Mouse (Mus musculus) testis, postnatal 10 days (tissue): Measurements from ENCODE around the gene Gatad2a.

Experiments
- DNase-seq: peaks from one replicate; pipeline ENCODE4 v3.0.0; 2021; ENCODE audit warnings: low spot score

Gene Gatad2a

GRCm38 (mm10) chr8:69899876-69900275 is 96.3 kb downstream of the Gatad2a start:
- no peak for DNase-seq

DNA sequence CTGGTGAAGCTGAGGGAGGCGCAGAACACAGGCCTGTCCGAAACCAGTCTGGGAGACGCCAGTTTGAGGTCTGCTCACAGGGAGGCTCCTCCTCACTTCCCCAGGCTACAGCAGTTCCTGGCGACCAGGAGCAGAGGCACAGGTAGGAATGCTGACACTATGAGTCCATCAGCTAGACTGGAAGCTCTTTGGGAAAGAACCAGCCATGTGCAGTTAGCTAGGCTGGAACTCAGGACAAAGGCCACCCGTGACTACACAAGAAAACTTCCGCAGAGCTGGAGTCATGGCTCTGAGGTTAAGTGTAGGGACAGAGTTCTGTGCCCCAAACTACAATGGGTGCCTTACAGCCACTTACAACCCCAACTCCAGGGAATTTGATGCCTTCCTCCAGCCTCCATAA is 98.3 kb downstream of the Gatad2a start:
- DNase-seq = no peak

DNA sequence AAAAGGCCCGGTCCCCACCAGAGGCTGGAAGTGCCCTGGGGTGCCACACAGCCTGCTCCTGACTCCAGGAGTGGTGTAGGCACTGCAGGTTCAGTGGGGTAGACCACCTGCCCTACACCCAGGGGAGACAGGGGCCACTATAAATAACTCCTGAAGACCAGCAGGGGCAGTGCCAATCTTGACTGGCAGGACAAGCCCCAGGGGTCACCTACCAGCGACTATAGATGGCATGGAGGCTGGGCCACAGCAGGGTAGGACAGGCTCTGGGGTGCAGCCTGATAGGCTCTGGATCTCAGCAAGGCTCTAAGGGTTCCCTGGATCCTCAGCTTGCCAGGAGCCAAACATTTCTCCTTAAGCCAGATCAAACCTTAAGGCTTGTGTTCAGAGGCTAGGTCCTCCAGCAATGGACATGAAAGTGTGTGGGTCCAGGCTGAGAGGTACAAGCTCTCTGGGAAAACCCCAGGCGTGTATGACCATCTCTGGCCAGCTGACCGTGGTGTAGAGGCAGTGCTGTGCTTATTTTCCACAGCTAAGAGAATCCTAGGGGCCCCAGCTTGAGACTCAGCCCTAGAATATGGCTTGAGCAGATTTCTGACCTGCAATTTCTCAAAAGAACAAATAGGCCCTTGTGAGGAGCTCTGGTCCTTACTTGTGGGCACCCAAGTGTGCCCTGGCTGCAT is 100.3 kb downstream of the Gatad2a start:
- DNase-seq = no peak

- no peak for DNase-seq
Observed at GRCm38 (mm10) chr8:69894836-69895332, 101.3 kb downstream of the Gatad2a start.

GRCm38 (mm10) chr8:69893863-69894262 is 102.3 kb downstream of the Gatad2a start:
- peak; percentile 83 for DNase-seq

GRCm38 (mm10) chr8:69890813-69891241 is 105.4 kb downstream of the Gatad2a start:
- peak; percentile 69 for DNase-seq

DNA sequence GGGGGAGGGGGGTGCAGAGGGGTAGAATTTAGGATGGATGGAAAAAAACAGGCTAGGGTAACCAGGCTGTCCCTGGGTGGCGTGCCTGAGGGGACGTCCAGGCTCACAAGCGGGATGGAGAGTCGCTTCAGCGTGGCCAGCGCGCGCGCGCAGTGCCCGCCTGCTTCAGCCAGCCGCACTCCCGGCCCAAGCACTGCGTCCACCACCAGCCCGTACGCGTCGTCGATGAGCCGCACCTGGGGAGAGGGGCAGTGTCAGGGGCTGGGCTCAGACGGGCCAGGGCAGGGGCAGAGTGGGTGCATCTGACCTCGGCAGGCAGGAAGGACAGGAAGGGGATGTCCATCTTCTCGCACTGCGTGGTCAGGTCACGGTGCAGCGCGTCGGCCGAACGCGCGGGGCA is 107.3 kb downstream of the Gatad2a start:
- no peak for DNase-seq

DNA sequence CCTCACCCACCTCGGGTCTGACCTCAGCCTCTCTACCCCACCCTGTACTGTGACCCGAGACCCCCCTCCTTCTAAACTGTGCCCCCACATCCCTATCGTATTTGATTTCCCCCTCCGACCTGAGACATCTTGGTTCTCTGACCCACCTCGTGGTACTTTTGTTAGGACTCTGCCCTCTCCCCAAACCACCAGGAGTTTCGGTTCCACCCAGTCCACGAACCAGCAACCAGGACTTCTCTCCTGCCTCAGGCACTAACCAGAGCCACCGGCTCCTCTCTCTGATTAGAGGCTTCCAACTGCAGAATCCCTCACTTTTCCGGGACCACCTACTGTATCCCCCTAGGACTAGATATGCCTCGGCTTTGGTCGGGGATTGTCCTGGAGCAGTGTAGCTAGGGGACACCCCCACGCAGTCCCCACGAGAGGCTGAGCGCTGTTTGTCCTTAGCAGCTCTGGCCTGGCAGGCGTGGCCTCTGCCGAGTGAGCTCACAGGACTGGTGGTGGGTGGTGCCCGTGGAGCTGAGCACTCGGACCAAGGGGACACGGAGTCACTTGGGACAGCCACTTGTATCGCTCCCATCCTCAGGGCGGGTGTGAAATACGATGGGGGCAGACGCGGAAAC is 107.8 kb downstream of the Gatad2a start:
- no peak for DNase-seq

DNA sequence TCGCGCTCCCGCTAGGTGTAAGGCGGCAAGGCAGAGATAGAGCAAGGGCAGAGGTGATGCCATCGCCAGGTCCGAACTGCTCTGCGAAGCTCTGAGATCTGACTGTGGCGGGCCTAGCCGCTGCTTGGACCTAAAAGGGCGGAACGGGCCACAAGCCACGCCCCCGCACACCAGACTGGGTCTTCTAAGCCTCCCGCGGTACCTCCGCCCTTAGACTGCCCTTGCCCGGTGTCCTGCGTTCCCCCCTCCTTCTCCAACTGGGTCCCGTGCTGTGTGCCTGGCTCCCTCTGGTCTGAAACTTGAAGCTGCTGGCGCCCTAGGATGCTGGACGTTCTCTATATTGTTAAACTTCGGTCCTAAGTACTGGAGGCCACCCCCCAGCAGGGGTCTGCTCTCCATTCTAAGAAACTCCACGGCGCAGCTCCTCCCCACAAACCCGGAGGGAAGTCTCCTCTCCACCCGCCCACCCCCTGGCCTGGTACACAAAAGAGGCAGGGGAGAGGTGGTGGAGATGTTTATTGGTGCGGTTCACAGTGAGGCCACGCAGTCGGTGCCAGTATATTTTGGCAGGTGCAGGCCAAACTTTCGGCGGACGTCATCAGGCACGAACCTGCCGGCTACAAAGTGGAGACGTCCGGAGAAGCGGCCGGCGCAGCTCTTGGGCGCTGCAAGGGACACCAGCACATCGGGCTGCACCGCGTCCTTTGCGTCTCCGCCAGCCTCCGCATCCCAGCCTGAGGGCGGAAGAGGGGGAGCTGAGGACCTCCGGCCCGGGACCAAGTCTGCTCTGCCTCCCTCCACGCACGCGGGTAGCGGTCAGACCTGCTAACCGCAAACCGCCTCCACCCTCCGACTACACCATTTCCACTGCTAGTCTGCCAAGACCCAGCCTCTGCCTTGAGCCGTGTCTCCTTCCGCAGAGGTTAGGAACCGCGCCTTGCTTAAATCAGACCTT is 108.6 kb downstream of the Gatad2a start, which contains the start of gene Cilp2:
Gene Cilp2 (minus strand): TSS at position 399 of the 955 bp plus-strand sequence.
- no peak for DNase-seq

GRCm38 (mm10) chr8:69884141-69884540 is 112.0 kb downstream of the Gatad2a start:
- peak; percentile 42 for DNase-seq

DNA sequence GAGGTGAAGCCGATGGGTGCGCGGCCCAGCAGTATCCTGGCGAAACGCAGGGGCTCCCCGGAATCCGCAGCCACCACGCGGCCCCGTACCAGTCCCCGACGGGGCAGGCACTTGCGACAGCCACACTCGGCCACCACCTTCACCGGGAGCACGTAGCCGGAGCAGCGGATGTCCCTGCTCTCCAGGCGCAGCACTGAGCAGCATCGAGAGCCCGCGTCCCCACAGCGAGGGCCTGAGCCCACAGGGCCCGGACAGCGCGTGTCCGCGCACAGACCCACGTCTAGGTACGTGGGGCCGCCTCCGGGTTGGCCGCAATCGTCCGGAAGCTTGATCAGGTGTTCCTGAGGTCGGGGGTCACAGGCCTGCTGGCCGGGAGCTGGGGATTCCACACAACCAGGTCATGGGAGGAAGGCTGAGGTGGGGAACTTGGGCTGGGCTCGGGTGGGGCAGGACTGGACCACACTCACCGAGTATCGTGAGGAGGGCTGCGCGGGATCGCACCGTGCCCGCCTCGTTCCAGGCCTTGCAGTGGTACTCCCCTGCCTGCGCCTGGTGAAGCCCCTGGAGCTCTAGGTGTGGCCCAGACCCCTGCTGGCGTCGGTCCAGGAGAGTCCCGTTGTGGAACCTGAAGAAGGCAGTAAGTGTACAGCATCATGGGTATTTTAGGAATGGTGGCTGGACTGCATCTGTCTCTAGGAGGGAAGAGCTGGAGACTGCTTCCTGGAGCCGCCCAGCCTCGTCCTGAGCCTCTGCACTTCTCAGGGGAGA is 113.2 kb downstream of the Gatad2a start:
- peak; percentile 71 for DNase-seq

- peak; percentile 82 for DNase-seq
Observed at GRCm38 (mm10) chr8:69882021-69882756, 114.0 kb downstream of the Gatad2a start.

DNA sequence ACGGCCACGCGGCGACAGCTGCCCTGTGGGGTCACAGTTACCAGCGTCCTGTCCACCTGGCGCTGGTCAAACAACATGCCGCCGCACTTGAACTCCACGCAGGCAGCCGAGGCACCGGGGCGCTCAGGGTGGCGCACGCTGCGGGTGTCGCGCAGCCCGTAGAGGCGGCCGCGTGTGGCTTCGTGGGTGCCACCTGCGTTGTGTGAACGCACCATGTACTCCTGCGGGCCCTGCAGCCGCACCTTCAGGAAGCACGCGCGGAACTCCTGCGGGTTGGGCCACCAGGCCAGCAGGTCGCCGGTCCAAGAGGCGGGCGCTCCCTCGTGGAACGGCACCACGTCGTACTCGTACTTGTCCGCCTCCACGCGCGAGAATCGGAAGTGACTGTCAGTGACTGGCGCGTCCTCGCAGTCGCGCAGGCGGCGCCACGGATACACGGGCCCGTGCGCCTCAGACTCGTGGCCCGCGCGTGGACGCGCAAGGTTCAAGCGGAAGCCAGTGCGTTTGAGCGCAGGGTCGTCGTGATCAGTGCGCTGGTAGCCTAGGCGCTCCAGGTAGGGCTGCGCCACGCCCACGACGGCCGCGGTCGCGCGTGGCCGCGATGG is 114.8 kb downstream of the Gatad2a start:
- peak; percentile 46 for DNase-seq

DNA sequence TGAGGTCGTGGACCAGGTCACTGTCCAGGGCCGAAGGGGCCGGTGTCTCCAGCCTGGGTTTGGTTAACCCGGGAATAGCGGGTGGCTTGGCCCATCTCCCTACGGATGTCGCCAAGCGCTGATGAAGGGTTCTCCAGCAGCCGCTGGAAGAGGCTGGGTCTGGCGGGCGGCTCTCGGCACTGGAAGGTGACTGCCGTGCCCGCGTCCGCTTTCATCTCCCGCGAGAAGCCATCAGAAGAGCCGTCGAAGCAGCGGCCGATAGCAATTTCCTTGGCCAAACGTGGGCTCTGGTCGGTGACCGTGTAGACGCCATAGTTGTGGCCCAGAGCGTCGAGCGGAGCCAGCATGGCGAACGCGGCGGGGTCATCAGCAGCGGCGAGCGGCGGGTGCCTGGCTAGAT is 115.3 kb downstream of the Gatad2a start:
- no peak for DNase-seq

- no peak for DNase-seq
Observed at GRCm38 (mm10) chr8:69879678-69880077, 116.5 kb downstream of the Gatad2a start.

GRCm38 (mm10) chr8:69877992-69878391 is 118.2 kb downstream of the Gatad2a start:
- DNase-seq = no peak

DNA sequence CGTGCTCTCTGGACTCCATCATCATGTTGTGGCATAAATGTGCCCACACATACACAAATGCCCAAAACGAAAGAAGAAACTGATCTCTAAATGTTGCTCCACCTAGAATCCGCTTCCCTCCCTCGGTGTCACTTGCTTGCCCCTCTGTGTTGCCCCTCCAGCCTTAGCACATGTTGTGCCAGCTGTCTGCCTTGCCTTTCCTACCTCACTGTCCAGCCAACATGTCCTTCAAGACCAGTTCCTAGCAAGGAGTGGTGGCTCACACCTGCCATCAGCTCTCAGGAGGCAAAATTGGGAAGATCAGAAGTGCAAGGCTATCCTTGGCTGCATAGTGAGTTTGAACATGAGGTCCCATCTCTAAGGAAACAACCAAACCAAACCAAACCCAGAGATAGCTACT is 118.8 kb downstream of the Gatad2a start:
- no peak for DNase-seq

DNA sequence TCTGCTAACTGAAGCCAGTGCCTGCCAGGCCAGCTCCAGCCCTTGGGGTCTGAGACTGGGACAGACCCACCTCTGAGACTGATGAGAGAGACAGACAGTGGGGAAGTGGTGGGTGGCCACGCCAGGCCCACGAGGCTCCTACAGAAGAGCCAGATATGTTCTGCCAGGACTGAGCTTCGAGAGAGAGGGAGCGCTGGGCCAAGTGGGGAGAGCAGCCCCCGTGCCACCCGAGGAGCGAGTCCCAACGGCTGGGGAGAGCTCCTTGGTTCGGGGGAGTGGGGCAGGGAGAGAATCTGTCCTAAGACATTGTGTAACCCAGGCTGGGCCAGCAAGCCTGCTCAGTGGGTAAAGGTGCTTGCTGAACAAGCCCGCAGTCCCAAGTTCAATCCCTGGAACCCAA is 119.2 kb downstream of the Gatad2a start:
- no peak for DNase-seq

- no peak for DNase-seq
Observed at GRCm38 (mm10) chr8:69876097-69876496, 120.1 kb downstream of the Gatad2a start.

DNA sequence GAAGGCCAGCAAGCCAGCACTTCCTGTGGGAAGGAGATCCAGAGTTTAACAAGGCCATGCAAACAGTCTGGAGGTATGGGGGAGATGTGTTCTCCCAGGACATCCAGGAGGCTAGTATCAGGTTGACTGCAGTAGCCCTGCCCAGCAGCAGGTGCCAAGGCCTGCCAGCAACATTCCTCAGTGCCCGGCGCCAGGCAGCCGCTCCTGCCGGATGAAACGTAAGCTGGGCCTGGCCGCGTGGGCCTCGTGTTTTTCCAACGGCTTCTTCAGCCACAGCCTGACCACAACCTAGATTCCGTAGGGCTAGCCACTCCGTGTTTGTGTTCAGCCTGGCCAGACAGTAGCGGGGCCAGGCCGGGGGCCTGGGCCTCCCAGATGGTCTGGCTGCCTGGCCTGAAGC is 121.5 kb downstream of the Gatad2a start:
- DNase-seq = no peak
